Mouse (Mus musculus) yolk sac, embryonic 10.5 days (tissue): ENCODE data around the gene Vmn1r49.
"Not testable (repeated sequence)": the region's sequence is repeated elsewhere in the genome, so short reads cannot be mapped to it uniquely, and the experiment has no call there.

Source experiments
- DNase-seq: peaks from one replicate; pipeline ENCODE4 v3.0.0-alpha.2; 2017; ENCODE audit warnings: low spot score

The Vmn1r49 gene

DNA sequence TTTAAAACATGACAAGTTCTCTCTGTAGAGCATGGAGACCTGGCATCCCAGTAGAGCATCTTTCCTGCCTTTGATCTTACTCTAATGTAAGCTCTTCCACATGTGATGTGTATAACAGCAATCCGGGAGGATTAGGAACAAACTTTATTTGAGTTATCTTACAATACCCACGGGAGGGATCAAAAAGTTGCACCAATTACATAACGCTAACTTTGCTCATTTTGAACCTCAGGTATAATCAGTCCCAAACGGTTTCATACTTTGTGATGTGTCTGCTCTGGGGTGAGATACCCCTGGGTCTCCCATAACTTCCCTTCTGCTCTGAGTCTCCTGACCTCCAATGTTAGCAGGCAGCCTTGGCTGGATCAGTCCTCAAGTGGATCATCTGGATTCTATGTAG lies at the start of gene Vmn1r49:
Gene Vmn1r49 (minus strand): TSS at position 101 of the 400 bp plus-strand sequence.
- no peak for DNase-seq

DNA sequence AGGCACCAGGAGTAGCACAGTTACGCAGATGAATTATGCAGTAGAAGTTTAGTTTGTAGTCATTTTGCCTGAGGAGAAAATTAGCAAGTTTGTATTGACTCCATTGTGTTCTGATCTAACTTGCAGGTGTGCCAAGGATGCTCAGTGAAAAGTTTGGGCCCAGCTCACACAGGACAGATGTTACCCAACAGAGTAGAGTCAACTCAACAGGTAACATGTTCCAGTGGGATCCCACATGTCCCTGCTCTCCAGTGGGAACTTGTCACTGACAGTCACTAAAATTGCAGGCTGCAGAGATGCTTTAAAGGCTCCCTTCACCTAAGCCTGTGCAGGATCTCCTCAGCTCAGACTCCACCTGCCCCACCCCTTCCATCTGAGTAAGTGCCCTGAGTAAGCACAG lies 44.0 kb upstream of the Vmn1r49 start, which contains the start of gene Vmn1r51:
Gene Vmn1r51 (plus strand): TSS at position 301 of the 400 bp plus-strand sequence.
- DNase-seq: not testable (repeated sequence)

DNA sequence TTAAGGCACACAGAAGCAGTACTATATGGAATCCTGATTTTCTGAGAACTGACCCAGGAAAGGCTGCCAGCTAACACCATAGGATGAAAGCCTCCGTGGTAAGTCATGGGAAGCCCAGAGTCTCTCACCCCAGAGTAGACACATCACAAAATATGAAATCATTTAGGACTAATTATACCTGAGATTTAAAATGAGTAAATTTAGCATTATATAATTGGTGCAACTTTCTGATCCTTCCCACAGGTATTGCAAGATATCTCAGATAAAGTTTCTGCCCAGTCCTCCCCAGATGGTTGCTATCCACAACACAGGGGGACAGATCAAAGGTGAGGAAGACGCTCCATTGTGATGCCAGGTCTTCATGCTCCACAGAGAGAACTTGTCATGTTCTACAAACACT lies 22.8 kb upstream of the Vmn1r49 start, which contains the start of gene Vmn1r50:
Gene Vmn1r50 (plus strand): TSS at position 301 of the 400 bp plus-strand sequence.
- no peak for DNase-seq

DNA sequence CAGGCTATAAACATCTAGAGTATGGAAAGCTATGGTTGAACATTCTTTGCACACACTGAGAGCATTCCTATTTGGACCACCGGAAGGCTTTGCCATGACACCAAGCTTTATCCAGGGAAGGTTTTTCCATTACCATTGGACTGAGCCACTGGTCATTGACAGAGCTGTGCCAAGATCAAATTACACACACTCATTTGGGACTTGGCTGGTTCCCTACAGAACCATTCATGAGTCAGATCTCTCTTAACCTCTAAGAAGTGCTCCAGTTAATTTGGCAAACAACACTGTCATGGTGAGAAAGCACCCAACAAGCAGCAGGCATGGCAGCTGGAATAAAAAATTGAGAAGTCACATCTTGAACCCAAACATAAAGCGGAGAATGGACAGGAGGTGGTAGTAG lies 22.3 kb upstream of the Vmn1r49 start:
- no peak for DNase-seq

DNA sequence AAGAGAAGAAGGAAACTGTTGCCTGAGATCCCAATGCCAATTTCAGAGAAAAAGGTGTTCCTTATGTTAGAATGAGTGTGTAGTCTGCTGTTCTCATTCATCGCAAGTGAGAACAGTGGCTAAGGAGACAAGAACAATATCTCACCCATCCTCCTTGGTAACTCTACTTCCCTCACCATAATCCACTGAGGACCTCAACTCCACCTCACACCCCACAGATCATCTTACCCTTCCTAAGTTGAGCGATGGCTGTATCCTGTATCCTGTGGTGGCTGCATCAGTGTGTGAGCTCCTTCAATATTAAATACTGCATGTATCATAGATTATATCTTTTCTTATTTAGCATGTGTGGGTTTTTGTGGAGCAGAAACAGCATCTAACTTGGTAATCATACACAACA lies 41.6 kb downstream of the Vmn1r49 start, which contains the start of gene Vmn1r48:
Gene Vmn1r48 (minus strand): TSS at position 101 of the 400 bp plus-strand sequence.
- DNase-seq: not testable (repeated sequence)
